In genomic region chr2:91932160-91932711, GRCm38 (mm10) we compare ENCODE assay signal across 8 mouse cellular contexts. TPM values are rescaled to one million over a fixed set of nuclear protein-coding genes. Genes with fewer than 3 reads are reported as not detected.
DNase-seq lines count a peak whose midpoint lies in the region; ATAC-seq and TF ChIP-seq lines count a peak whose summit lies in the region.

Mdk (minus strand) TSS chr2:91932297.

- H3K36me3 ChIP-seq in kidney, embryonic 16.5 days (ENCODE audit: insufficient read depth, low read length) = peaks cover 19% of the 10 kb centered on the region
- H3K36me3 ChIP-seq in embryonic facial prominence, embryonic 10.5 days (replicated peaks) = peaks cover 72% of the 10 kb centered on the region
- 0 out of 2 replicates have a peak, but pooled peaks cover 10% of the 10 kb centered on the region for H3K36me3 ChIP-seq in hindbrain, postnatal 0 days (ENCODE audit: insufficient read depth, low read length)
- H3K36me3 ChIP-seq in liver, embryonic 16.5 days (ENCODE audit: control insufficient read depth, insufficient read depth) = peaks cover 33% of the 10 kb centered on the region

- TF ChIP-seq CTCF in hindbrain, postnatal 0 days (IDR thresholded peaks at IDR 0.05; ENCODE audit: low read depth) = no peak

- peak within 1 kb of the TSS; percentile 82 for H3K4me3 ChIP-seq in kidney, embryonic 16.5 days (ENCODE audit: low read length)
- H3K4me3 ChIP-seq in embryonic facial prominence, embryonic 10.5 days = peak within 1 kb of the TSS; percentile 97
- peak within 1 kb of the TSS; percentile 48 for H3K4me3 ChIP-seq in hindbrain, postnatal 0 days (ENCODE audit: low read length)
- H3K4me3 ChIP-seq in liver, embryonic 16.5 days (ENCODE audit: low read depth, low read length) = peak within 1 kb of the TSS; percentile 27

- H3K27me3 ChIP-seq in kidney, embryonic 16.5 days (ENCODE audit: insufficient read depth, low read length) = no peaks in the 10 kb centered on the region
- H3K27me3 ChIP-seq in embryonic facial prominence, embryonic 10.5 days (replicated peaks; ENCODE audit: low read depth, poor library complexity, severe bottlenecking) = no peaks in the 10 kb centered on the region
- H3K27me3 ChIP-seq in hindbrain, postnatal 0 days (ENCODE audit: insufficient read depth, low read length) = no peaks in the 10 kb centered on the region
- peaks cover 21% of the 10 kb centered on the region for H3K27me3 ChIP-seq in liver, embryonic 16.5 days (ENCODE audit: control insufficient read depth, insufficient read depth, low read depth, low read length)

- 2% methylated on average over 14 of the region's 16 CpGs for WGBS in kidney, embryonic 16.5 days
- WGBS in embryonic facial prominence, embryonic 10.5 days = under 1% methylated on average over 16 of the region's 16 CpGs
- 13% methylated on average over 16 of the region's 16 CpGs for WGBS in hindbrain, postnatal 0 days
- WGBS in liver, embryonic 16.5 days (ENCODE audit: insufficient replicate concordance) = 5% methylated on average over 14 of the region's 16 CpGs

- DNase-seq in kidney, adult 9 months = no peak
- peak; percentile 96 for DNase-seq in R1 (ENCODE audit: low read depth, low spot score)
- peak; percentile 86 for DNase-seq in embryonic facial prominence, embryonic 10.5 days (ENCODE audit: low spot score)
- no peak for DNase-seq in hindbrain, postnatal 0 days (ENCODE audit: low spot score)
- DNase-seq in ovary, postnatal 36 days (ENCODE audit: low spot score) = no peak
- DNase-seq in ovary, adult 18-20 months (ENCODE audit: low spot score) = no peak

- peak within 1 kb of the TSS; percentile 89 for H3K27ac ChIP-seq in kidney, embryonic 16.5 days (ENCODE audit: low read length)
- peak within 1 kb of the TSS; percentile 100 for H3K27ac ChIP-seq in embryonic facial prominence, embryonic 10.5 days (replicated peaks)
- peak within 1 kb of the TSS; percentile 77 for H3K27ac ChIP-seq in hindbrain, postnatal 0 days
- H3K27ac ChIP-seq in liver, embryonic 16.5 days (ENCODE audit: low read length) = no peak within 1 kb of the TSS

- peaks cover 40% of the 10 kb centered on the region for H3K4me1 ChIP-seq in kidney, embryonic 16.5 days (ENCODE audit: insufficient read depth, low read length)
- peaks cover 81% of the 10 kb centered on the region for H3K4me1 ChIP-seq in embryonic facial prominence, embryonic 10.5 days
- peaks cover 8% of the 10 kb centered on the region; the same call in 1 of the 2 replicates for H3K4me1 ChIP-seq in hindbrain, postnatal 0 days (ENCODE audit: insufficient read depth, low read length)
- H3K4me1 ChIP-seq in liver, embryonic 16.5 days (ENCODE audit: control insufficient read depth, low read depth, low read length) = peaks cover 29% of the 10 kb centered on the region

- peak within 1 kb of the TSS; percentile 89 for H3K9ac ChIP-seq in kidney, embryonic 16.5 days (replicated peaks; ENCODE audit: low read length)
- peak within 1 kb of the TSS; percentile 74 for H3K9ac ChIP-seq in hindbrain, postnatal 0 days (replicated peaks; ENCODE audit: low read length)
- H3K9ac ChIP-seq in liver, embryonic 16.5 days (ENCODE audit: low read depth, low read length) = peak within 1 kb of the TSS; percentile 36

- no peaks in the 10 kb centered on the region for H3K9me3 ChIP-seq in kidney, embryonic 16.5 days (ENCODE audit: low read length)
- H3K9me3 ChIP-seq in embryonic facial prominence, embryonic 10.5 days = no peaks in the 10 kb centered on the region
- no peaks in the 10 kb centered on the region for H3K9me3 ChIP-seq in hindbrain, postnatal 0 days (ENCODE audit: low read length)
- H3K9me3 ChIP-seq in liver, embryonic 16.5 days (replicated peaks; ENCODE audit: control insufficient read depth, low read length) = no peaks in the 10 kb centered on the region

- peak; percentile 0; the same call in 1 of the 2 replicates for ATAC-seq in kidney, embryonic 16.5 days (ENCODE audit: low FRiP score, low TSS enrichment)
- ATAC-seq in hindbrain, postnatal 0 days = no peak
- ATAC-seq in liver, embryonic 16.5 days (ENCODE audit: low read depth) = no peak

- peak within 1 kb of the TSS; percentile 77 for H3K4me2 ChIP-seq in kidney, embryonic 16.5 days (replicated peaks; ENCODE audit: low read depth, low read length)
- H3K4me2 ChIP-seq in hindbrain, postnatal 0 days (ENCODE audit: low read depth, low read length) = peak within 1 kb of the TSS; percentile 69
- peak within 1 kb of the TSS; percentile 58 for H3K4me2 ChIP-seq in liver, embryonic 16.5 days (ENCODE audit: low read depth, low read length)

RNA-seq across cellular contexts. Expression of gene Mdk, which starts in this region (rescaled TPM):
- 1,159 and 1,184 TPM in 2 replicates for polyA plus RNA-seq in kidney, embryonic 16.5 days (2015; fragmentation: Nextera tagmentation; extraction: Ambion mirVana)
- polyA plus RNA-seq in embryonic facial prominence, embryonic 10.5 days (2016; fragmentation: Nextera tagmentation; extraction: Ambion mirVana) = 2,212 and 2,218 TPM in 2 replicates
- 54.9 and 78.4 TPM in 2 replicates for total RNA-seq in hindbrain, postnatal 0 days (2014; rRNA removed)
- 167 and 171 TPM in 2 replicates for polyA plus RNA-seq in hindbrain, postnatal 0 days (2015; fragmentation: Nextera tagmentation; extraction: Ambion mirVana)
- polyA plus RNA-seq in liver, embryonic 16.5 days (2015; fragmentation: Nextera tagmentation; extraction: Ambion mirVana) = 12.6 and 15.2 TPM in 2 replicates

Comparison
In these comparisons a context has a peak if more than half of its experiments do, and no peak if none do; other contexts are left out.
1. RNA of gene Mdk (polyA plus RNA-seq): 2,212 to 2,218 TPM in embryonic facial prominence, embryonic 10.5 days, 1,159 to 1,184 TPM in kidney, embryonic 16.5 days and 167 to 171 TPM in hindbrain, postnatal 0 days; 12.6 to 15.2 TPM in liver, embryonic 16.5 days; every median in the first group is over 10 times any median in the second.
2. H3K4me3 ChIP-seq: peak in every context shown above with its lines; median percentile 97 in embryonic facial prominence, embryonic 10.5 days; 82 in kidney, embryonic 16.5 days; 48 in hindbrain, postnatal 0 days; 27 in liver, embryonic 16.5 days.
3. H3K9ac ChIP-seq: peak in every context shown above with its lines; median percentile 89 in kidney, embryonic 16.5 days; 74 in hindbrain, postnatal 0 days; 36 in liver, embryonic 16.5 days.
4. DNase-seq: peak in R1 (single experiment) and embryonic facial prominence, embryonic 10.5 days (single experiment); none in kidney, adult 9 months (single experiment), hindbrain, postnatal 0 days (single experiment), ovary, postnatal 36 days (single experiment) and ovary, adult 18-20 months (single experiment).
5. Peak in every context shown above with its lines, with median percentiles within 50 percentile points of each other: H3K4me2 ChIP-seq.